Mouse (Mus musculus) heart, postnatal 25 days (tissue): Measurements from ENCODE around the gene Spata17. TPM values are rescaled to one million over a fixed set of nuclear protein-coding genes. Genes with fewer than 3 reads are reported as not detected.

Experiments
- DNase-seq: peaks from one replicate; pipeline ENCODE4 v3.0.0; 2022; ENCODE audit warnings: low spot score
- intact Hi-C: fragments of 180-260 bp; cut with DNase I; formaldehyde crosslinking; loops from one replicate; pipeline ENCODE4 v1.15.1; 2025
- total RNA-seq, 2 experiments: library from RNA; stranded (reverse); gene quantifications; 2 replicates each; pipeline ENCODE4 v1.2.3; 2021

Gene Spata17
- 1 to 10 TPM in 1 of 2 experiments, under 1 TPM in 1; 0.78 to 1.0 TPM for total RNA-seq

DNA sequence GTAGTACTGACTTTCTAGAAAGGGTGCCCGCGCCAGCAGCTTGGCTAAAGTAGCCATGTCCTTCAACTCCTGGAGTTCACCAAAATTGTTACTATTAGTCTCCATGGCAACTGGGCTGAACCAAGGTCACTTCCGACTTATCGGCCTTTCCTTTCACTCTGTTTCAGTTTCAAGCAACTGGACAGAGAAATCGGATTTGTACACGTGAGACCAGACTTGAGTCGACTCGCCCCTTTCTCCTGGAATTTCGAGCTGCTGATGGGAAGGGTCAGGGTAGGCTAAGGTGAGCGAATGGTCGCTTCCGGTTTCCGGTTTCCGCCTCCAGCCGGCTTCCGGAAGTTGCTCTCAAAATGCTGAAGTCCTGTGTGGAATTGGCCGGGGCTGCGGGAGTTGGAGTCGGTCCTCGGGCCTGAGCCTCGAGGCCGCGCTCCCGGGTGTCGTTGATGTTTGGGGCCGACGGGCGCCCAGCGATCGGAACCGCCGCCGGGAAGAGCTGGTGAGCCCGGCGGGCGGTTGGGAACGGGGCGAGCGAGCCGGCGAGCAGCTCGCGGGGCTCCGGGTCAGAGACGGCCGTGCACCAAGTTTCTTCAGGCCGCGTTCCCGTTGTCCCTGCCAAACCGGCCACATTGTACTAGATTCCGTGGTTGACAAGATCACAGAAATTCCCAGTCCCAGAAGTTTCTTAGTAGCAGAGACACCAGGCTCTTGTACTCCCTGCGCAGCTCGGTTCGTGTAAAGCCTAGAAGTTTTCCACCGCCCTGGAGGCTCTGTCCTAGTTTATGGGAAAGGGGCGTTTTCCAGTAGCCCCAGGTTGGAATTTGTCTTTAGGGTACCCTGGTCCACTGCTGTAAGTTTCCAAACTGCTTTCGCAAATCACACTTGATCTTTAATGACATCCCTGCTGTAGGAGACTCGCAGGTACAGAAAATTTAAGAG is at the start of gene Spata17, which contains the start of gene Gpatch2:
Gene Spata17, minus strand, starts transcription at position 285 of the 936 bp plus-strand sequence.
Gene Gpatch2, plus strand, starts transcription at position 328 of the 936 bp plus-strand sequence.
- DNase-seq, result peak; percentile 66
- intact Hi-C loops, result no loop called here

DNA sequence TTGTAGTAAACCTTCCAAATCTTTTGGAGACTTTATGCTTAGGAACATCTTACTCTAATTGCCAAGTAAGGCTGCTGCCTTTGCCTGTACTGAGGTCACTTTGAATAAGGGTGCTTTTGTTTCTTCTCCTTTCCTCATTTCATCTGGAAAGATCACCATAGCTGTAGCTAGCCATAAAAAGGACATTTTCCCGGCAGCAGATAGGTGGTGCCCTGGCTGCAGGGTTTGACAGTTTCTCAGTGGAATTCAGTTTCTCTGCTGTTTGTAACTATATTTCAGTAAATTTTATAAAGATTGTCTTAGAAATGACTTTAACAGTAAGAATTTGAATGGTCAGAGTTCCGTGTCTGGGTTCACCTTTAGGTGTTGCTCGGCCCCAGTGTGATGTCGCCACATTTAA is 43.5 kb upstream of the Spata17 start:
- intact Hi-C loops, result no loop called here
- DNase-seq, result no peak

DNA sequence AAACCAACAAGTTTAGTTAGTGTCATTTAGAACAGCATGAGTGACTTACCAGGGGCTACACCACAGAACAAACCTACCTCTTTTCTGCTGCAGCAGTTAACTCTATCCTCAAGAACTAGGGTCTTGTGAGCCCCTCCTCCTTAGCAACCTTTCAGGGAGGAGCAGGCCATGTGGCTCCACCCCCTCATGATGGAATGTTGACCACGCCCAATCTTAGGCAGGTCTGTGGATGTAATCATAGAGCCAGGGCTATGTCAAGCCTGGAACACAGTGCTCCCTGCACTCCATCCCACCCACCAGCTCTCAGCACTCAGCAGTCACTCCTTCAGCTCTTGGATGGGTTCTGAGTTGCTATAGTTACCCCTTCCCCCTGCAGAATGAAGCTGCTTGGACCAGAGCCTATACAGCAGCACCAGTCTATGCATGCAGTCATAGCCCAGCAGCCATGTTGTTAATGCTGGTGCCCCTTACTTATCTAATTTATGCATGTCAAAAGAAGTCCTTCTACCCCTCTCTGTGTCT is 35.5 kb upstream of the Spata17 start:
- intact Hi-C loops, result no loop called here
- no peak for DNase-seq

DNA sequence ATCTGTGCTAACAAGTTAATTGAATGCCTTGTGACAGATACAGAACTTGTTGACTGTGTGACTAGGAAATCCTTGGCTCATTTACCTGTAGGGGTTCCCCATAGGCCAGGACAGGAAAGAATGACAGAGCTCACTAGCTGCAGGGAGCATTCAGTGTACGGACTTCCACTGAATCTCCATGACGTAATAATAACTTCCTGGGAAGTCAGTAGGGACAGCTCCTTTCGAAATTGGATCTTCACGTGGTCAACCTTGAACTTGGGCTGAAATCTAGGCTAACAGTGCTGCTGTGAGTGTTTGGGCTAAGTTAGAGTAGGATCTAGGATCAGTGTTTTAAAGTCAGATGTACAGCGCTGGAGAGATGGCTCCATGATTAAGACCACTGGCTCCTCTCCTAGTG is 29.5 kb upstream of the Spata17 start:
- no peak for DNase-seq
- intact Hi-C loops, result no loop called here

DNA sequence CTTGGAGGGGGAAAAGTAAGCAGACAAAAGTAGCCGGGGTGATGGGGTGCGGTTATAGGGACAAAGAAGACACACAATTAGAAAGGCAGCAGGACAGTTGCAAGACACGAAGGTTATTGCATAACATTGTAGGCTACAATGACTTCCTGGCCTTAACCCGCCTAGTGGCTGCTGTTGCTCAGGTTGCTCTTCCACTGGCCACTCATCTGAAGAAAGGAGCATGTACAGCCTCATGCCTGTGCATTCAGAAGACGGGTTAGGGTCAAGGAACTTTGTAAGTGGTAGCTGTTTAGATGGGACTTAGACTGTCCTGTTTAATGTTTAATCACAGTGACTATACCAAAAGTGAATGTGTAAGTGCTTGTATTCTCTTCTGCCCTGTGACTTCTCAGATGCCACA is 26.1 kb upstream of the Spata17 start:
- no peak for DNase-seq
- intact Hi-C loops, result no loop called here

DNA sequence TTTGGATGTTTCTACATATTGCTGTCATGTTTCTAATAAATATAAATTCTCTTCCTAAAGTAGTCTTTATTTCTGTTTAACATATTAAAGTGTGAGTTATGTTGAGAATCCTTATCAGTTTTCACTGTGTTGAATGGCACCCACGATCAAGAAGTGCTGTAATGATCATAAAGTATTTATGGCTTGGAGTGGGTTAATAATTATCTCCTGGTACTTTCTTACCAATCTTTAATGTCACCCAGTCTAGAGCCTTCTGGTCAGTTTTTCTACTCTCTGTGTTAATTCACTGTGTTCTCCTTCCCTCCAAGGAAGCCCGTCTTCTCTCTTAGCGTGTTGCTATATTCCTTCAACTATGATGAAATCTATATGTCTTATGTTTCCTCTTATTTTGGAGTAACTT is 25.0 kb upstream of the Spata17 start:
- no peak for DNase-seq
- intact Hi-C loops, result no loop called here

DNA sequence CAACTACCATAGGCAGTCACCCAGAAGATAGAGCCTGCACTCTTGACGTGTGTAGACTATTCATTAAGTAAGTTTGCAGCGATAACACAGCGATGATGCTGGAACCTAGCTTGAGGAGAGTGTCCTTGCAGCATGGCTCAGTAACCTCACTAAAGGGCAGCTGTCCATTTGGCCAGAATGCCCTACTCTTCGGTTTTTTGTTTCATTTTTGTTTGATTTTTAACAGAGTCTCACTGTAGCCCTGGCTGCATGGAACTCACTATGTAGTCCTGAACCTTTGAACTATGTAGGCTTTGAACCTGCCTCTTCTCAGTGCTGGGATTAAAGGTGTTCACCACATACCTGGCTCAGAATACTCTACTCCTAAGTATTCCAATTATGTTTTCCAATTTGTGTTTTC is 22.8 kb upstream of the Spata17 start:
- intact Hi-C loops, result no loop called here
- DNase-seq, result no peak

DNA sequence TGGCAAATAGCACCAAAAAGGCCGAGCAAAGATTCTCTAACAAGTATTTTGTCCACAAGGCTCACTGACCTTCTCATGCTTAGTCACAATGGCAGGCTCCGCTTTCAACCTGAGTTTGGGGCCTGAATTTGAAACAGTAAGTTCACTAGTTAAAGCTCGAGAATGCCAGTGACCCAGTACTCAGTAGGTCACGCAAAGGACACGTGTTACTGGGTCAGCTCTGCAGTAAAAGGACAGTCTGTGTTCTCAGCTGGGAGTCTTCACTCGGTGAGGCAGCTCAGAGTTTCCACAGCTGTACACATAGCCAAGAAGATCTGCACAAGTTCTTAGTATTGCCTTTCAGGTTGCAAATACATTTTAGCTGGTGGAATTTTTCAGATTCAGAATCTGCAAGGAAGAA is 21.0 kb upstream of the Spata17 start:
- intact Hi-C loops, result no loop called here

DNA sequence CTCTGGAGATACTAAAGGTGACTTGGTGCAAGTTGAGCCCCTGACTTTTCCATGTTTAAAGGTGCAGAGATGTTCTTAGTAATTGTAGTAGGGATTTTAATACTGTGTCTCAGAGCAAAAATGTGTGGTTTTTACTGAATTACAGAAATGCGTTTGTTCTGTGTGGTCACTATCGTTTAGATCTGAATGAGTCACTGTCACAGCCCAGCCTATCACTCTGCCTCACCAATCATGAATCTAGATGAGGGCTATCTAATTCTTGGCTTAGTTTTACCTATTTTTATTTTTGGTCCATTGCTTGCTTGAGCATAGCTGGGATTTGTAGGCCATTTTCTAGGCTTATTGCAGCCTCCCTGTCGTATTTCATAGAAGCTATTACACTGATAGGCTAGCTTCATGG is 19.9 kb upstream of the Spata17 start:
- DNase-seq, result no peak
- intact Hi-C loops, result no loop called here

More for the DNA sequence above, 21.0 kb upstream of the Spata17 start:
- DNase-seq, result no peak

DNA sequence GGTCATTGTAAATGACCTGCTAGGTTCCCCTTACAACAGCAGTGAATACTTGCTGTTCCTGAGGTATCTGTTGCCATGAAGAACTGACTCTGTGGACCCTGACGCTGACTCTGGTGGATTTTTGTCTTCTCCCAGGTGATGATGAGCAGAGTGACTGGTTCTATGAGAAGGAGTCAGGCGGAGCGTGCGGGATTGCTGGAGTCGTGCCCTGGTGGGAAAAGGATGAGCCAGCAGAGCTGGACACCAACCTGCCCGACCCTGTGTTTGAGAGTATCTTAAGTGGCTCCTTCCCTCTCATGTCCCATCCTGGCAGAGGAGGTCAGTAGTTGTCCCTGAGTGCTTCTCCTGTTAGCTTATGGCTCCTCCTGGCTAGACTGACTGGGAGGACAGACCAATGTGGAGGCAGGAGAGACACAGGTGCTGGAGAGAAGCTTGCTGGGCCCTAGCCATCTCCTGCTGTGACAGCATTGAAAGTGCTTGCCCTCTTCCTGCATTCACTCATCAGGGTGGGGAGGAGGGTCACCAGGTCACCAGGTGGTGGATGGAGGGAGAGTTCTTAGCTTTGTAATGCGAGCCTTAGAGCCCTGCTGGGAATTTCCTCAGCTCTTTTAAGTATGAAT is 17.8 kb upstream of the Spata17 start:
- intact Hi-C loops, result no loop called here
- DNase-seq, result no peak

DNA sequence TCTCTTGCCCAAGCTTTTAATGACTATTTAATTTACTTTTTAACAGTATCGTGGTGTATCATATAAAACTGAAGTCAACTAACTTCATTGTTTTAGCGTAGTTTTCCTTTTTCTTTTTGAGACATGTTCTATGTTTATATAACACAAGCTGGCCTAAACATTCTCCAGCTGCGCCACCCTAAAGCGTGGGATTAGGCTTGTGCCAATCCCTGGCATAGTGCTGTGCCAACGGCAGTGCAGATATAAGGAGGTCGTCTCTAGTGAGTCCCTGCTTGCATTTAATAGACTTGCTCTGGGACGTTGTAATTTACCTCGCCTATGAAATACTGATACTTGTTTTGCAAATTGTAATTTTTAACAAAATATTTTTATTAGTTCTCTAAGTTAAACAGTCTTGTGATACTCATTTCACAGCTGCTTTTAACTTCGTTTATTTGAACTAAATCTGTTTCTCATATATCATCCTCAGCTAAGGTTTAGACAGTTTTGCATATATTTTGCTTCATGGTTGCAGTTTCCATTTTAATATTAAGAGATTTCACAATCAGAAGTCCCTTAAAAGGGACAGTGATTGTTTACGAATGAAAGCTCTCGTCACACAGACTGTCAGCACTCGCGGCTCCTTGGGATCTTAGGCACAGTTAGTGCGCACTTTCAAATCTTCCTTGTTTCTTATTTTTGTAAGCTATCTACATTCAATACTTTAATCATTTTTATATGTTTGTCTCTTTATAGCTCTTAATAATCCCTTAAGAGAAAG is 17.1 kb upstream of the Spata17 start:
- intact Hi-C loops, result no loop called here

DNA sequence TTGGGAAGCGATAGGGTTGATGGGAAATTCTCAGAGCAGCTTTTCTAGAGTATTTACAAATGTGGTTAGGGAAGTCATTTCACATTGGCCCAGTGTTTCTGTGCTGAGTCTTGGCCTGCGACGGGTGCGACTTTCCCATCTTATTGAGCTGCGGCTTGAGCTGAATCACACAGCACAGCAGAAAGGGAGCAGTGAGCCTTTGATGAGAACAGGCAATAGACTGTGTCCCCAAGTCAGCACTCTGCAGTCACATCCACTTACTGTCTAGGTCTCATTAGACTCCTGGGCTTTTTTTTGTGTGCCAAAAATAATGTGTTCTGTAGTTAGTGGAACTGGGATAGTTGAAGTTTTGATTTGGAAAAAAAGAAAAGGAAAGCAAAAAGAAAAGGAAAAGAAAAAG is 15.0 kb upstream of the Spata17 start:
- no peak for DNase-seq
- intact Hi-C loops, result no loop called here

More for the DNA sequence above, 17.1 kb upstream of the Spata17 start:
- DNase-seq, result no peak

DNA sequence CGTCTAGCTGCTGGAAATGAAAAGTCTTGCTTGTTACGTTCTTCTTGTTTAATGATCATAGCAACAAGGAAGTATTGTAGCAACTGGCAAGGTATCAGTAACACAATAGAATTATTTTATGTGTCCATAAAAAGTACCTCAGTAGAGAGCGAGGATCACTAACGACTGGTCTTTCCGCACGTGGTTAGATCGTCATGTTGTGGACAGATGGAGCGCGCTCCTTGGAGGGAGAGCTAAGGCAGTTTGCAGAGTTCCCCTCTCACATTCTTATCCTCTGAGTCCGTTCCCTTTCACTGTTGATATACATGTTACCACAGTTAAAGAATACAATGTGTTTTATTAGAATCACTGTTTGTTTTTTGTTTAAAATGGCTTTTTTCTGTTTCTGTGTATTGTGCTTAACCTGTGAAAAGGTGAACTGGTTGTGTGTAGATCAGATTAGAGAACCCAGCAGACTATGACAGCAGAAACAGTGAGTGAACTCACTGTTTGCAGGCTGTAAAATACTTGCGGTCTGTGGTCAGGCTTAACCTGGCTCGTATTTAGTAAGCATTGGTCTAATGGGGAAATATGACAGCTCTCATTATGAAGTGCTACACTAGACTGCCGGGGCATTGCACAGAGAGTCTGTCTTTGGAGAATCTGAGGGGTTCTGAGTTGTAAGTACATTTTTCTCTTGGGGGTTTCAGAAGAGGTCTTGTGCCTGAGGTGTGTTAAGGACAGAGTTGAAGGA is 13.3 kb upstream of the Spata17 start:
- intact Hi-C loops, result no loop called here
- DNase-seq, result no peak

DNA sequence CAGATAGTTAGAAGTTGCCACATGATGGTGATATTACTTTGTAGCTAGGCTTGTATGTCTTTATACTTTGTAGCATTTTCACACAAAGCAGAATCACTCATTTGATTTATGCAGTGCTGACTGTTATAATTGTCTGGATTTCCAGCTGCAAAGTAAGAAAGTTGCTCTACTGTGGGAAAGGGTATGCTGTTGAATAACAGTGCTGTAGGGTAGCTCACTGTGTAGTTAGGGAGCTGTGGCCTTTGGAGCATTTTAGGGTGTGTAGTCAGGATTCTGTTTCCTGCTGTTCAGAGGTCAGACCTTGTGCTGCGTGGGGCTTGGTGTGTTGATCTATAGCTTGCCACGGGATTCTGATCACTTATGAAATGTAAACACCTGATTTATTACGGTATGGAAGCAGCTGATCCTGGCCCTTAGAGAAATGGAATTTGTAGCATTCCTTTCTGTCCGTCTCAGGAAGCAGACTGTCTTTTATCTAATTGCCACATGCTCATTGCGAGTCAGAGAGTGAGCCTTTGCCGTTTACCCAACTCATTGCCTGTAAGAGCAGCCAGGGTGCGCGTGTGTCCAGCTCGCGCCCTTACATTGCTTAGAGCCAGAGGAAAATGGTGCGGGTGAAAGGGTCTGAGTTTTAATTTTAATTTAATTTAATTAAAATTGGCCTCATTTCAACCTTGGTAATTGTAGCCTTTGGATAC is 11.2 kb upstream of the Spata17 start:
- DNase-seq, result no peak
- intact Hi-C loops, result no loop called here

DNA sequence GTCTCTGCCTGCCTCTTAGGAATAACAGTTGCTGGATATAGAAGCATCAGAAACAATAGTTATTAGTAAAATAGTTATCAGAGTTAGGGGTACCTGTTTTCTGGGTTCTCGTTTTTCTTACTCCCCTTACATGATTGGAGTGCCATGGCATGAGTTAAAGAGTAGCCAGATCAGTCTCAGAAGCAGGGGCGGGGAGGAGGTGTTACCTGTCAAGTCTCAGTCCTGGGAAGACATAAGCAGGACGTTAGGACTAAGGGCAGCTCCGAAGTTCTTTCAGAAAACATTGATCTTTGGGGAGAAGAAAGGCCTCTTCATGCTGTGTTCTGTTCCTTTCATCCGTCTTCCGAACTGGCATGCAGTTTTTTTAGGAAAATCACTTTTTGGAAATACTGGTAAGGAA is 5.5 kb upstream of the Spata17 start:
- DNase-seq, result no peak
- intact Hi-C loops, result no loop called here

DNA sequence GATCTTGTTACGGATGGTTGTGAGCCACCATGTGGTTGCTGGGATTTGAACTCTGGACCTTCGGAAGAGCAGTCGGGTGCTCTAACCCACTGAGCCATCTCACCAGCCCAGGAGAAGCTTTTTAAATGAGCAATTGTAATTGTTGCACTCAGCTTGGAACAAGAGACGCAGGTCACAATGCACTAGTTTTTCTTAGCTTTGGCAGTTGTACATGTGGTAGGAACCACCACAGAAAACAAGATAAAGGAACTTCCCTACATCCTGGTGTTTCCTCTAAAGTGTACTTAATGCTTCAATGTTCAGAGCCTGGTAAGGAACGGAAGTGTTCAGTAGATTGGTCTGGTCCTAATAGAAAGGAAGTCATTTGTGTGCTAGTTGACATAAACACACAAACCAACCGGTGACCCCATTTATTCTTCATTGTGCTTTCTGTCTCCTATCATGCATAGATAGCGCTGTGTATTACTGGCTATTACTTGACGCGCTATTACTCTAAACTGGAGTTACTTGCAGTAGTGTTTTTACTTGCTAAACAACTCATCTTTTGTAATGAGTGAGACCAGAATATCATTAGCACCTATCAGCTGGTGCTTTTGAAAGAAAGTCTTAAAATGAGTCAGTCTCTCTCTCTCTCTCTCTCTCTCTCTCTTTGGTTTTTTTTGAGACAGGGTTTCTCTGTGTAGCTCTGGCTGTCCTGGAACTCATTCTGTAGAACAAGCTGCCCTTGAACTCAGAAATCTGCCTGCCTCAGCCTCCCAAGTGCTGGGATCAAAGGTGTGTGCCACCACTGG is 1.6 kb upstream of the Spata17 start:
- no peak for DNase-seq
- intact Hi-C loops, result no loop called here

DNA sequence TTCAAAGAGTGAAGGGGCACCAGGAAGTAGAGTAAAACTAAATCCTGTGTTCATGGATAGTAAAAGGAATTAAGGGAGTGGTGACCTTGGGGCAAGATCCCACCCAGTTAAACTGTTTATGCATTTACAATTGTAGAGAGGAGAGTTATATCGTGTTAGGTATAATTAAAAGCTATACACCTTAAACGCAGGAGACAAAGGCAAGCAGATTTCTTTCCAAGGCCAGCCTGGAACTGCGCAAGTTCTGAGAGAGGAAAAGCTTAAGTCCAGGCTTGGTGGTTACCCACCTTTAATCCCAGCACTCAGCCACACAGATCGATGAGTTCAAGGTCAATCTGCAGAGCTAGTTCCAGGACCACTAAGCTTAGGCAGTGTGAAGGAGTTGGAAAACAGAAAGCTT is 4.5 kb downstream of the Spata17 start:
- no peak for DNase-seq

DNA sequence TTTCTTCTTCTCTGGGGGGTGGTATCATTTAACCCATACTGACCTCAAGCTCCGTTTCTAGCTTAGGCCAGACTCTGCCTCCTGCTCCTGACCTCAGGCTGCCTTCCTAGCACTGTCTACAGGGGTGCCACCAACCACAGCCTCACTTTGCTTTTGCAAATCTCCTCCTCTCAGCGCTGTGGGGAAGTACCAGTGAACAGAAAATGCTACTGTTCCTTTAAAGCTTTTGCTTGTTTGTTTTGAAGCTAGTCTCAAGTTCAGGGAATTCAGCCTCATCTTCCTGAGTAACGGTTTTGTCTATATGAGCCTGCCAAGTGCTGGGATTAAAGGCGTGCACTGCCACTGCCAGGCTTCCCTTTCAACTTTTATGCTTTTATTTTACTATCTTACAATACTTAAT is 5.8 kb downstream of the Spata17 start:
- DNase-seq, result no peak
- intact Hi-C loops, result no loop called here

More for the DNA sequence above, 4.5 kb downstream of the Spata17 start:
- intact Hi-C loops, result no loop called here
